Mouse (Mus musculus) testis, adult 2 months (tissue): ENCODE results near the gene Fam53b. TPM values are rescaled to one million over a fixed set of nuclear protein-coding genes. Genes with fewer than 3 reads are reported as not detected.

Experiments used
- H3K27ac ChIP-seq: fragments of 200-500 bp; 2 replicates; pipeline ENCODE4 v1.5.1; 2012; ENCODE audit warnings: low read depth, low read length; ENCODE audit not compliant: control insufficient read depth, insufficient read depth
- H3K27me3 ChIP-seq: fragments of 200-500 bp; 2 replicates; pipeline ENCODE4 v1.6.1; 2012; ENCODE audit warnings: mild to moderate bottlenecking, low read length, moderate library complexity; ENCODE audit not compliant: control insufficient read depth, insufficient read depth
- H3K36me3 ChIP-seq: fragments of 200-500 bp; 2 replicates; pipeline ENCODE4 v1.6.1; 2012; ENCODE audit warnings: mild to moderate bottlenecking, low read length; ENCODE audit not compliant: control insufficient read depth, insufficient read depth
- H3K4me1 ChIP-seq: fragments of 200-500 bp; 2 replicates; pipeline ENCODE4 v1.6.1; 2012; ENCODE audit warnings: low read length; ENCODE audit not compliant: control insufficient read depth, insufficient read depth
- H3K4me3 ChIP-seq: fragments of 200-500 bp; 2 replicates; pipeline ENCODE4 v1.5.1; 2012; ENCODE audit warnings: low read depth, mild to moderate bottlenecking, low read length, moderate library complexity, mixed read lengths; ENCODE audit not compliant: control insufficient read depth
- CTCF ChIP-seq: fragments of 200-500 bp; IDR thresholded peaks from 2 replicates; pipeline ENCODE4 v1.5.1; 2012; ENCODE audit warnings: low read depth, mild to moderate bottlenecking, inconsistent platforms, low read length, moderate library complexity; ENCODE audit not compliant: control insufficient read depth, insufficient read depth, insufficient replicate concordance
- POLR2A ChIP-seq: fragments of 200-500 bp; IDR thresholded peaks from 2 replicates; pipeline ENCODE4 v1.6.1; 2012; ENCODE audit warnings: low read depth, mild to moderate bottlenecking, inconsistent platforms, low read length, moderate library complexity; ENCODE audit not compliant: control insufficient read depth
- polyA plus RNA-seq: library from polyadenylated mRNA; depleted of rRNA; stranded (reverse); fragments of >200 nt; gene quantifications from 2 replicates; pipeline ENCODE4 v1.2.3, GENCODE M21; 2012

Fam53b gene
- polyA plus RNA-seq, 1 experiment, result 6.1 TPM

DNA sequence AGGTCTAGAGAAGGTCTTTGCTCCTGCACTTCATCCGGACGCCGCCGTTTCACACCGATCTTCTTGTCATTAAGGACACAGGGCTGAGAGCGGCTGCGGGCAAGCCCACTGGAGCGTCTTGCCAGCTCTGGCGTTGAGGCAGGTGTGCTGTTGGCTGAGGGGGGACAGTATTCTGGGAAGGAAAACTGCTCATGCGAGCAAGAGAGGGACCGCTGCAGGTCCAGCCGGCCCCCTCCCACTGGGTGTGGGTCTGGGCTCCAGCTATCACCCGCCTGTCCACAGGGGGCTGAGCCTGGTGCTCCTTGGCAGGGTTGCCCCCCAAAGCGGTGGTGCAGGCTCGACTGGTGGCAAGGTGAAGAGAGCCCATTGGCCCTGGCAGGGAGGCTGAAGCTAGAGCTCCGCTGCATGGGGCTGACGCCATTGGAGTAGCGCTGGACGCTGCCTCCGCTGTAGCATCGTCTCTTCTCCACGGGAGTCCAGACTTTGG lies 54.2 kb downstream of the Fam53b start:
- Histone ChIP-seq H3K27me3 (no peaks in the 10 kb centered on the region), H3K4me3 (no peak overlapping the region), H3K27ac (no peak overlapping the region), H3K4me1 (no peaks in the 10 kb centered on the region; the same call in 1 of the 2 replicates), H3K36me3 (no peaks in the 10 kb centered on the region)
- TF ChIP-seq POLR2A, result no peak
- TF ChIP-seq CTCF, result no peak

DNA sequence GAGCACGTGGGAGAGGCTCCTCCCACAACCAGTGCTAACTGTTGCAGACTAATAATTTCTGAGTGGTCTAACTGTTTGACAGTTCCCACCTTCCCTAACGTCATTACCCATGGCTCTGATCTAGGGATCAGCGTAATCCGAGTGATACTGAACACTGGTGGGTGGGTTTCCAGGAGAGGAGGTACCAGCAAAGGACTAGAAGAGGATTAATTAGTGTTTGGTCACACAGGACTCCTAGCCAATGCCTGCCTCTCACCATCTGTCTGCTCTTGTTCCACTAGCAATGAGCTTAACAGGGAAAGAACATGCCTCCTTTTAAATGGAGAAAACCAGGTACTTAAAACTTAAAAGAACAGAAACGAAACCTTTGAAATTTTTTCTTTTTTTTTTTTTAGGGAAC lies 54.8 kb downstream of the Fam53b start:
- no peaks in the 10 kb centered on the region; the same call in 1 of the 2 replicates for H3K4me1 ChIP-seq
- H3K27ac ChIP-seq, result no peak overlapping the region
- no peaks in the 10 kb centered on the region for H3K27me3 ChIP-seq
- H3K4me3 ChIP-seq, result no peak overlapping the region
- no peaks in the 10 kb centered on the region for H3K36me3 ChIP-seq
- TF ChIP-seq POLR2A, result no peak
- TF ChIP-seq CTCF, result no peak

DNA sequence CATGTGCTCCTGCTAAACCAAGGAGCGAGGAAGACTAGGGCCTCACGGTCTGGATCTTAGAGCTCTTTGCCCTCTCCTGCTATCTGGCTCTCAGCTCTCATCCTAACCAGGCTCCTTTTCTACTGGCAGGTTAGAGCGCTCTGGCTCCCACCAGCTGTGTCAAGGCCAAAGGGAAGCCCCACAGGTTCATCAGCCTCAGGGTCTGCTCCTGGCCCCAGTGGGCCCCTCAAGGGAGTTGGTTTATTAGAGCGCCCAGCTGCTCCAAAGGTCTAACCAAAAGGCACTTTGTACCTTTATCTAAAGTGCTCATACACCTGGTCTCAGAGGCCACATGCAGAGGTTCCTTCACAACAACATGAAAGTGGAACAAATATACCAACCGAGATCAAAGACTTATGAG lies 57.4 kb downstream of the Fam53b start:
- no peaks in the 10 kb centered on the region for H3K27me3 ChIP-seq
- no peak overlapping the region for H3K4me3 ChIP-seq
- no peak overlapping the region for H3K27ac ChIP-seq
- H3K36me3 ChIP-seq, result no peaks in the 10 kb centered on the region
- TF ChIP-seq CTCF, result no peak
- H3K4me1 ChIP-seq, result no peaks in the 10 kb centered on the region; the same call in 1 of the 2 replicates

DNA sequence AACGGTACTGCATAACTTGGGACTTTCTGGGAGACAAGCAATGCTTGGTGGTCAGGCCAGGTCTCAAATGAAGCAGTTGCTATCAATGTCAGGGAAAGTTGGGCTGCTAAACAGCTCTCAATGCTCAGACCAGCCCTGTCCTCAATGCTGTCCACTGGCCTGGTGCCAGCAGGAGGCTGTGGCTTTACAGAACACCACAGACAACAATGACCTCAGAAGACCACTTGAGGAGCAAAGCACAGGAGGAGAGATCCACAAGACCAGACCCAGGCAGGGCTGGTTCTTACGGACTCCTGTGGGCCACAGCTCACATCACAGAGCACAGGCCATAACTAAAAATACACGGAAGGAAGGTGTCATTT lies 59.3 kb downstream of the Fam53b start:
- Histone ChIP-seq H3K36me3 (no peaks in the 10 kb centered on the region), H3K27ac (no peak overlapping the region), H3K4me1 (no peaks in the 10 kb centered on the region; the same call in 1 of the 2 replicates), H3K27me3 (no peaks in the 10 kb centered on the region), H3K4me3 (no peak overlapping the region)
- no peak for TF ChIP-seq POLR2A
- no peak for TF ChIP-seq CTCF

DNA sequence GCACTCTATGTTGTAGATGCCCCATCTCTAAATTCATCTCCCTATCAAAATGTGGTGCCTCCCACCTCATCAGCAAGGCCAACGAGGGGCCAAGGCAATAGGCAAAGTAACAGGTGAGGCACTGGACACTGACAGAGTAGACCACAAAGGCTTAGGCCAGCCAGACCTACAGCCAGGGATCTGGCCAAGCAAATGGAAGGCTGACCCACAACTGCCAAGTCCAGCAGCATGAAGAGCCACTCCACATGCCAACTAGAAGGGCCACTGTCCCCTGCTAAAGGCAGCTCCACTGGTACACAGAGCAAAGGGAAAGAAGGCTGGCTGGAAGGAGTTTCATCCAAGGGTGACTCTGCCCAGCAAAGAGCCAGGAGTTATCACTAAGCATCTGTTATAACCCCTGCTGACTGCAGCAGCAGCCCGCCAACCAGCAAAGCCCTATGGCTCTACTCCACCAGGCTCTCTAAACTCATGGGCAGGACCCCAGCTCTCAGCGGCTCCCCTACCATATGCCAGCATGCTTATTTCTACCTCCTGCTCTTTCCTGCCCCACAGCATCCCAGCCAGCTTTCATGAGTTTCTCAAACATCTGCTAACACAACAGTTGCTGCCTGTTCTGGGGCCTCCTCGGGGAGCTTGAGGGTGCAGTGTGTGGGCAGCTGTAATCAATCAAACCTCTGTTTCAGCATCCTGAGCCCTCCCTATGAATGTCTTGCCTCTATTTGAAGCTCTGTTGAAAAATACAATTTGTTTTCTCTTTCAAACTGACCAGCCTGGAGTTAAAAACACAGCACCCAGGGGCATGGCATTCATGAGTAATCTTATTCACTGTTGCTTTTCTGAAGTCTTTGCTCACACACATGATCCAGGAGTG lies 59.9 kb downstream of the Fam53b start:
- TF ChIP-seq POLR2A (no peak), CTCF (no peak)
- H3K4me1 ChIP-seq, result no peaks in the 10 kb centered on the region; the same call in 1 of the 2 replicates
- H3K36me3 ChIP-seq, result no peaks in the 10 kb centered on the region
- no peaks in the 10 kb centered on the region for H3K27me3 ChIP-seq
- H3K27ac ChIP-seq, result no peak overlapping the region
- no peak overlapping the region for H3K4me3 ChIP-seq

DNA sequence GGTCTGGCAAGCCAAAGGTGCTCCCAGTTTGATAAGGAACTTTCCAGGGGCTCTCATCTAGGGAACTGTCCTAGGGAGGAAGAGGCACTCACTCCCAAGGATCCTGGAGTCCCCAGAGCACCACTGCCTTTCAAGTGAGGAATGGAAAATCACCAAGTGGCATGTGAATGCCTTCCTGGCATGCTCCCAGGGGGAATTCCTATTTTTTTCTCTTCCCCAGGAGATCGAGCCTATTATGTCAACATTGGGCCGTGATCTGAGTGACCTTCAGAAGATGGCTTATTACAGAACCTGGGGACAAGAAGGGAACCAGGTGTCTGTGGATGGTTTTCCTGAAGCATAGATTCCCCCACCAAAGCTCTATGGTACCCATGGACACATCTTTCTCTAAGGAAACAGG lies 62.0 kb downstream of the Fam53b start:
- H3K4me3 ChIP-seq, result no peak overlapping the region
- TF ChIP-seq POLR2A (no peak), CTCF (no peak)
- no peaks in the 10 kb centered on the region; the same call in 1 of the 2 replicates for H3K4me1 ChIP-seq
- H3K36me3 ChIP-seq, result no peaks in the 10 kb centered on the region
- no peaks in the 10 kb centered on the region for H3K27me3 ChIP-seq
- no peak overlapping the region for H3K27ac ChIP-seq

DNA sequence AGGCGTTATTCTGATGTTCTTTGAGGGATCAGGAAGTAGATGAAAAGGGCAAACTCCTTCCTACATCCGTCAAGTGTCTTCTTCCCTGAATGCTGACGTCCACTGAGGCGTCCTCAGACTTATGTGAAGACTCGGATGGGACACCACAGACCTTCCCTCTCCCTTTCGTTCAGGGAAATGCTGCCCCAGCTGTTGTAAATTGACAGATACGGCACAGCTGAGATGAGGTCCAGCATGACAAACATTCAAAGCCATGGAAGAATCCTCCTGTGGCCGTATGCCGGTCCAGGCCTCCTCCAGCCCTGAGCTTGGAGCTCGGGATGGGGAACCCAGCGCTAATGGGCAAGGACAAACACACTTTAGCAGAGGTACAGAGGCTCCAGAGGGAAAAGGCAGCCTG lies 64.2 kb downstream of the Fam53b start:
- no peak for TF ChIP-seq POLR2A
- no peak for TF ChIP-seq CTCF
- Histone ChIP-seq H3K36me3 (no peaks in the 10 kb centered on the region), H3K27me3 (no peaks in the 10 kb centered on the region), H3K4me3 (no peak overlapping the region), H3K4me1 (no peaks in the 10 kb centered on the region; the same call in 1 of the 2 replicates), H3K27ac (no peak overlapping the region)
